Mouse (Mus musculus): ENCODE data around the gene Sync. TPM values are rescaled to one million over a fixed set of nuclear protein-coding genes. Genes with fewer than 3 reads are reported as not detected.

The Sync gene
- polyA plus RNA-seq, 1 experiment = not detected

DNA sequence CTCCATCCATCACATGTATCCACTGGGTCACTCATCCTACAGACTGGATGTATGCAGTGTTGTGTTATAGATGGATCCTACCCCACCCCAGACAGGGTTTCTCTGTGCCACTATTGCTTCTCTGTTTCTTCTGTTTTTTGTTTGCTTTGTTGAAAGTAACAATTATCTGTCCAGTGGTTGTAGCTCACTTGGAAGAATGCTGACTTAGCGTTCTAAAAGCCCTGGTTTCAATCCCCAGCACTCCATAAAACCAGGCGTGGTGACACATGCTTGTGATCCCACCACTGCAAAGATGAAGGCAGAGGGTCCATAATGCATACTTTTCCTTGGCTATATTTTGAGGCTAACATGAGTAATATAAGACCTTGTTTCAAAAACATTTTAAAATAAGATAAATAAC is 55.3 kb downstream of the Sync start:
- no peak for TF ChIP-seq POLR2A (IDR thresholded peaks at IDR 0.05; ENCODE audit: borderline replicate concordance, control insufficient read depth, low read depth, low read length)
- TF ChIP-seq CTCF (IDR thresholded peaks at IDR 0.05; ENCODE audit: control insufficient read depth, insufficient read depth, low read length) = no peak
- no peak overlapping the region for H3K4me3 ChIP-seq (replicated peaks; ENCODE audit: control insufficient read depth, low read depth, low read length)
- 86% methylated on average over 2 of the region's 2 CpGs for WGBS
- peaks cover 3% of the 10 kb centered on the region for H3K4me1 ChIP-seq (ENCODE audit: control insufficient read depth, insufficient read depth, low read length)
- no peak overlapping the region for H3K27ac ChIP-seq (ENCODE audit: control insufficient read depth, insufficient read depth, low read depth, low read length, poor library complexity)

DNA sequence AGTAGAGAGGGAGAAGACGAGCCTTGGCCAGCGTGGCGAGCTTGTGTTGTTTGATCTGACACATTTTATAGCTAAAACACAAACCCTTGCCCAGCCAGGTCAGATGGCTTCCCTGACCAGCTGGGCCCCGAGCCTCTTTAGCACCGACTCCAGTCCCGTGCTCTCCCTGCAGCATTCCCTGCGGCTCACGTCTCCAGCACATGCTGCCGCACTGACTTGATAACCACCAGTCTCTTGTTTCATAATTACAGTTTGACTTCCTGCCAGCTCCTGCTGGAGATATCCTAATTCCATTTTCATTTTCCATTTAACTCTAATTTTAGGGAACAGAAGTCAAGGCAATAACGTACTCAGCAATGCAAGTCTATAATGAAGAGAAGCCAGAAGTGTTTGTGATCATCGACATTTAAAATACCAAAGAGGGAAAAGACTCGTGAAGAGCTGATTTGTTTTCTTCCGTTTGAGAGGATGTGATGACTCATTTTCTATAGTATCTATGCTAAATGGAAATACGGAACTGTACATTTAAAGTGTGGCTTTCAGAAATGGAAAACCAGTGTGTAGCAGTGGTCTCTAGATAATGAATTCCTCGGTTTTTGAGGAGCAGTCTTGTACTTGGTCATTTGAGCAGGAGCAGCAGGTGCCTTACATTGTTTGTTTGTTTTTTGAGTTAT is 59.2 kb downstream of the Sync start:
- no peaks in the 10 kb centered on the region for H3K4me1 ChIP-seq (ENCODE audit: control insufficient read depth, insufficient read depth, low read length)
- H3K4me3 ChIP-seq (replicated peaks; ENCODE audit: control insufficient read depth, low read depth, low read length) = no peak overlapping the region
- no peak overlapping the region for H3K27ac ChIP-seq (ENCODE audit: control insufficient read depth, insufficient read depth, low read depth, low read length, poor library complexity)
- TF ChIP-seq CTCF (IDR thresholded peaks at IDR 0.05; ENCODE audit: control insufficient read depth, insufficient read depth, low read length) = no peak
- TF ChIP-seq POLR2A (IDR thresholded peaks at IDR 0.05; ENCODE audit: borderline replicate concordance, control insufficient read depth, low read depth, low read length) = no peak
- 81% methylated on average over 15 of the region's 15 CpGs for WGBS

DNA sequence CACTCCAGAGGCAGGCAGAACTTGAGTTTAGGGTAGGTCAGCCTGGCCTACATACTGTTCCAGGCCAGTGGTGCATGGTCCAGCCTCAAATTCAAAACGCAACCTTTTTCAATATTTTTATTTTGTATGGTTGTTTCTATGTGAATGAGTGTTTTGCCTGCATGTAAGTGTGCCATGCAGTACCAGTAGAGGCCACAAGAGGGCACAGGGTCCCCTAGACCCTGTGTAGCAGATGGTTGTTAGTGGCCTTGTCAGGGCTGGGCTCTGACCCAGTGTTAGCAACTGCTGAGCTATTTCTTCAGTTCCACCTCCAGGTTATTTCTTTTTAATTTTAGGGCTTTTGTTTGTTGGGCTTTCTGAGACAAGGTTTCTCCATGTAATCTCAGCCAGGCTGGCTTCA is 63.2 kb downstream of the Sync start:
- H3K4me3 ChIP-seq (replicated peaks; ENCODE audit: control insufficient read depth, low read depth, low read length) = no peak overlapping the region
- no peak overlapping the region for H3K27ac ChIP-seq (ENCODE audit: control insufficient read depth, insufficient read depth, low read depth, low read length, poor library complexity)
- no peaks in the 10 kb centered on the region for H3K4me1 ChIP-seq (ENCODE audit: control insufficient read depth, insufficient read depth, low read length)
- 3% methylated on average over 1 of the region's 1 CpGs for WGBS
- TF ChIP-seq POLR2A (IDR thresholded peaks at IDR 0.05; ENCODE audit: borderline replicate concordance, control insufficient read depth, low read depth, low read length) = no peak
- peak; percentile 93 for TF ChIP-seq CTCF (IDR thresholded peaks at IDR 0.05; ENCODE audit: control insufficient read depth, insufficient read depth, low read length)

DNA sequence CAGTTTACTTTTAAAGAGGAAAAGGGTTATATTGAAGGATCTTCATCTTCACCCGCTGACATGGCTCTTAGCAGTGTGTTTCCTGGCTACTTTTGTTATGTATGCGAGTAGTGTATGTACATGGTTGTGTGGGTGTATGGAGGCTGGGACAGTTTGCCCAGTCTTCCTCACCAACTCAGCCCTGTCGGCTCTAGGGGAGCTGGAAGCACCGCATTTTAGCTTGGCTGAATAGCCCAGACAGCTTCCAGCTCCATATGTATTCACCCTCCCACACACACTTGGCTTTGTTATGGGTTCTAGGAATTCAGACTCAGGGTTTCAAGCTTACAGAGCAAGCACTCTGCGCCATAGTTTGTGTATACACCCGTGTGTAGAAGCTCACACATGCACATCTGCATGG is 63.7 kb downstream of the Sync start:
- TF ChIP-seq POLR2A (IDR thresholded peaks at IDR 0.05; ENCODE audit: borderline replicate concordance, control insufficient read depth, low read depth, low read length) = no peak
- Histone ChIP-seq H3K4me1 (ENCODE audit: control insufficient read depth, insufficient read depth, low read length) (no peaks in the 10 kb centered on the region), H3K4me3 (replicated peaks; ENCODE audit: control insufficient read depth, low read depth, low read length) (no peak overlapping the region), H3K27ac (ENCODE audit: control insufficient read depth, insufficient read depth, low read depth, low read length, poor library complexity) (no peak overlapping the region)
- WGBS = 78% methylated on average over 6 of the region's 6 CpGs

DNA sequence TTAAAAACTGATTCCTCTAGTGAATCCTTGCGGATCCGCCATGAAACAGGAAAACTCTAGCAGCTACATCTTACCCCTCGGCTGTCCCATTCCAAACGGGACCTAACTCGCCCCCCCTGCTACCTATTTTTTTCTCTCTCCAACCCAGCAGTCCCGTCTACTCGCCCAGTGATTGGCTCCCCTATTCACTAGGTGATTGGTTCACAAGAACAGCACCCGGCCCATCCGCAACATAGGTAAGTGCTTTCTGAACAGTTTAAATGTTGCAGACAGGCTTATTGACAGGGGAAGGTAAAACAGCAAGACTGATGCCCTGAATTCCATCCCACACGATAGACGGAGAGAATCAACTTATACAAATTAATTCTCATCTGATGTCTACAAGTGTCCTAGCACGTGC is 65.8 kb downstream of the Sync start:
- Histone ChIP-seq H3K4me1 (ENCODE audit: control insufficient read depth, insufficient read depth, low read length) (no peaks in the 10 kb centered on the region), H3K4me3 (replicated peaks; ENCODE audit: control insufficient read depth, low read depth, low read length) (no peak overlapping the region), H3K27ac (ENCODE audit: control insufficient read depth, insufficient read depth, low read depth, low read length, poor library complexity) (no peak overlapping the region)
- TF ChIP-seq CTCF (IDR thresholded peaks at IDR 0.05; ENCODE audit: control insufficient read depth, insufficient read depth, low read length) (no peak), POLR2A (IDR thresholded peaks at IDR 0.05; ENCODE audit: borderline replicate concordance, control insufficient read depth, low read depth, low read length) (no peak)
- WGBS = 88% methylated on average over 12 of the region's 12 CpGs

DNA sequence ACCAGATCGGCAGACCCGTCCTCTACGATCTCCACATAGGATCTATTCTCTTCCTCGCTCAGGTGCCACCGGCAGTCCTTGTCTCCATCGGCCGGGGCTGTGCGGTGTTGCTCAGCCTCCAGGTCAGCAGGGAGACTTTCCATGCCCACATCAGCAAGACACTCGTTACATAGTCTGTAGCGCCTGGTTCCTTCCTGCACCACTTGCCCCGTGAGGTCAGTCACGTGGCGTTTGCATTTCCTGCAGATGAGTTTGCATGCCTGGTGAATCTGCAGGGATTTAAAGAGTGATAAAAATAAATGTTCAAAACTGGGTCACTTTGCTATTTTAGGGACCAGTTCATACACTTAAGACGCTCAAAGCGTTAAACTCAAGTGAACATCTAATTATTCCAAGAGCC is 66.8 kb downstream of the Sync start:
- Histone ChIP-seq H3K4me3 (replicated peaks; ENCODE audit: control insufficient read depth, low read depth, low read length) (no peak overlapping the region), H3K27ac (ENCODE audit: control insufficient read depth, insufficient read depth, low read depth, low read length, poor library complexity) (no peak overlapping the region), H3K4me1 (ENCODE audit: control insufficient read depth, insufficient read depth, low read length) (no peaks in the 10 kb centered on the region)
- TF ChIP-seq POLR2A (IDR thresholded peaks at IDR 0.05; ENCODE audit: borderline replicate concordance, control insufficient read depth, low read depth, low read length) = no peak
- TF ChIP-seq CTCF (IDR thresholded peaks at IDR 0.05; ENCODE audit: control insufficient read depth, insufficient read depth, low read length) = no peak
- 61% methylated on average over 15 of the region's 15 CpGs for WGBS

DNA sequence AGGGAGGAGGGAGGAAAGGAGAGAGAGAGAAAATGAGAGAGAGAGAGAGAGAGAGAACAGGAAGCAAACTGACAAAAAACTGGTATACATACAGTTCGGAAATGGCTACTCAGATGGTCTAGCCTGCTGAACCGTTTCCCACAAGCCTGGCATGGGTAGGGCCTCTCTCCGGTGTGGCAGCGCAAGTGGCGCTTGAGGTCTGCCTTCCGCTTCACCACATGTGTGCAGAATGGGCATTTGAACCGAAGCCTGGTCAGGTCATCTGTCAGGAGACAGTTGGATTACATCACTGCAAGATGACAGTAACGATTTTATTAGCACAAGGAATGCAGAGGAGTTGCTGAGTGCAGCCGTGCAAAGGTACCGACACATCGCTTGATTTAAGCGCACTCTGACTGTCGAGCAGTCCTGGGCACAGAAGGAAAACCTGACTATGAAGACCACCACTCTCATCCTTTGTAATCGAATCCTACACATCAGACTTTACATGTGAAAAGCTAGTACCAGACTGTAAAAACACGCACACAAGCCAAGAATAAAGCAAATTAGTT is 70.3 kb downstream of the Sync start:
- no peak for TF ChIP-seq CTCF (IDR thresholded peaks at IDR 0.05; ENCODE audit: control insufficient read depth, insufficient read depth, low read length)
- TF ChIP-seq POLR2A (IDR thresholded peaks at IDR 0.05; ENCODE audit: borderline replicate concordance, control insufficient read depth, low read depth, low read length) = no peak
- Histone ChIP-seq H3K4me1 (ENCODE audit: control insufficient read depth, insufficient read depth, low read length) (no peaks in the 10 kb centered on the region), H3K27ac (ENCODE audit: control insufficient read depth, insufficient read depth, low read depth, low read length, poor library complexity) (no peak overlapping the region), H3K4me3 (replicated peaks; ENCODE audit: control insufficient read depth, low read depth, low read length) (no peak overlapping the region)
- 70% methylated on average over 15 of the region's 15 CpGs for WGBS

Other genes starting within 250 kb of the Sync start
- 23.9 and 47.7 TPM in 2 replicates for gene Rnf19b, start 229.3 kb upstream of the Sync start, polyA plus RNA-seq (2011; ENCODE audit: insufficient read depth, insufficient read length, low replicate concordance, missing spikeins)
- 1.8 TPM in 1 of 2 replicates, not detected in the other for gene Tmem54, start 182.1 kb upstream of the Sync start, polyA plus RNA-seq (2011; ENCODE audit: insufficient read depth, insufficient read length, low replicate concordance, missing spikeins)
- gene Hpca, start 165.6 kb upstream of the Sync start, polyA plus RNA-seq (2011; ENCODE audit: insufficient read depth, insufficient read length, low replicate concordance, missing spikeins) = not detected in 2 replicates
- 2.7 TPM in 1 of 2 replicates, not detected in the other for gene Fndc5, start 150.6 kb upstream of the Sync start, polyA plus RNA-seq (2011; ENCODE audit: insufficient read depth, insufficient read length, low replicate concordance, missing spikeins)
- gene S100pbp, start 97.9 kb upstream of the Sync start, polyA plus RNA-seq (2011; ENCODE audit: insufficient read depth, insufficient read length, low replicate concordance, missing spikeins) = 8.5 and 9.4 TPM in 2 replicates
- gene Yars, start 97.9 kb upstream of the Sync start, polyA plus RNA-seq (2011; ENCODE audit: insufficient read depth, insufficient read length, low replicate concordance, missing spikeins) = 25.1 and 28.2 TPM in 2 replicates
- 0.86 and 1.9 TPM in 2 replicates for gene C77080, start 26.2 kb upstream of the Sync start, polyA plus RNA-seq (2011; ENCODE audit: insufficient read depth, insufficient read length, low replicate concordance, missing spikeins)
- 178 and 215 TPM in 2 replicates for gene Rbbp4, start 47.8 kb downstream of the Sync start, polyA plus RNA-seq (2011; ENCODE audit: insufficient read depth, insufficient read length, low replicate concordance, missing spikeins)
- gene Zbtb8os, start 48.1 kb downstream of the Sync start, polyA plus RNA-seq (2011; ENCODE audit: insufficient read depth, insufficient read length, low replicate concordance, missing spikeins) = 22.7 and 62.2 TPM in 2 replicates
- gene Zbtb8a, start 90.5 kb downstream of the Sync start, polyA plus RNA-seq (2011; ENCODE audit: insufficient read depth, insufficient read length, low replicate concordance, missing spikeins) = 1.3 and 4.9 TPM in 2 replicates
- not detected in 2 replicates for gene Zbtb8b, start 153.2 kb downstream of the Sync start, polyA plus RNA-seq (2011; ENCODE audit: insufficient read depth, insufficient read length, low replicate concordance, missing spikeins)
- 96.2 and 127 TPM in 2 replicates for gene Bsdc1, start 174.0 kb downstream of the Sync start, polyA plus RNA-seq (2011; ENCODE audit: insufficient read depth, insufficient read length, low replicate concordance, missing spikeins)
- gene Tssk3, start 203.4 kb downstream of the Sync start, polyA plus RNA-seq (2011; ENCODE audit: insufficient read depth, insufficient read length, low replicate concordance, missing spikeins) = not detected in 2 replicates
- gene Fam229a, start 203.6 kb downstream of the Sync start, polyA plus RNA-seq (2011; ENCODE audit: insufficient read depth, insufficient read length, low replicate concordance, missing spikeins) = 2.8 TPM in 1 of 2 replicates, not detected in the other
- 14.6 and 53.8 TPM in 2 replicates for gene Marcksl1, start 226.0 kb downstream of the Sync start, polyA plus RNA-seq (2011; ENCODE audit: insufficient read depth, insufficient read length, low replicate concordance, missing spikeins)